Mouse (Mus musculus) lung, postnatal 0 days (tissue): ENCODE results near the gene D430042O09Rik.
A peak's percentile ranks its signal among the peaks of the same experiment; 100 is the strongest.

Source experiments
- CTCF ChIP-seq: IDR thresholded peaks from 2 replicates; pipeline ENCODE4 v1.5.1; 2016; ENCODE audit warnings: antibody characterized with exemption, mild to moderate bottlenecking
- EP300 ChIP-seq: IDR thresholded peaks from 2 replicates; pipeline ENCODE4 v1.6.1; 2016; ENCODE audit warnings: antibody characterized with exemption, mild to moderate bottlenecking, control low read depth

DNA sequence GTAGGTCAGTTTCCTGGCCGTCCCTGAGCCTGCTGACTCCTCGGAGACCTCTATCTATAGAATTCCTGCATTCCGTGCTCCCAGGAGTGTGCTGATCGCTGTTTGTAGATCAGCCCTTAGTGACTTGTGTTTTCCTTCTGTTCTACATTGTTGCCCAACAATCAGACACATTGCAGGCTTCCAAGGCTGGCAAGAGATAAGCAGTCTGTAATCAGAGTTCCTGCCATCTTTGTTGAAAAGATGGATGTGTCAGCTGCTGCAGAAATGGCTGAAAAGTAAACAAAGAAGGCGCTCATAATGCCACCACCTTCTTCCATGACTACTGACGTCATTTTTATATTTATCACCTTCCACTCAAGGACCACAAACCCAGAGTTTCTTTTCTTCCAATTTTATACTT lies 49.1 kb downstream of the D430042O09Rik start:
- 0 out of 2 replicates have a peak, but pooled peaks have one; percentile 15 for TF ChIP-seq EP300
- TF ChIP-seq CTCF: no peak
